Mouse (Mus musculus) neural tube, embryonic 13.5 days (tissue): Measurements from ENCODE around the gene Olfr911-ps1. TPM values are rescaled to one million over a fixed set of nuclear protein-coding genes. Genes with fewer than 3 reads are reported as not detected.

ENCODE experiments used
- ATAC-seq: fragments of 200-750 bp; cut with Nextera tagmentation; 2 replicates; pipeline ENCODE4 v1.8.0; 2017; ENCODE audit warnings: low read depth, mild to moderate bottlenecking, moderate TSS enrichment, moderate library complexity
- H3K27ac ChIP-seq: fragments of 300-500 bp; sonication (generic); replicated peaks from 2 replicates; pipeline ENCODE4 v1.5.1; 2015; ENCODE audit warnings: moderate library complexity, mild to moderate bottlenecking, inconsistent platforms
- H3K27me3 ChIP-seq: fragments of 300-500 bp; sonication (generic); 2 replicates; pipeline ENCODE4 v1.6.1; 2015; ENCODE audit warnings: mild to moderate bottlenecking, inconsistent platforms
- H3K36me3 ChIP-seq: fragments of 300-500 bp; sonication (generic); 2 replicates; pipeline ENCODE4 v1.6.1; 2015; ENCODE audit warnings: mild to moderate bottlenecking, inconsistent platforms
- H3K4me1 ChIP-seq: fragments of 300-500 bp; sonication (generic); replicated peaks from 2 replicates; pipeline ENCODE4 v1.6.1; 2015; ENCODE audit warnings: inconsistent platforms
- H3K4me2 ChIP-seq: fragments of 300-500 bp; sonication (generic); 2 replicates; pipeline ENCODE4 v1.6.1; 2015; ENCODE audit warnings: inconsistent platforms, mild to moderate bottlenecking, moderate library complexity
- H3K4me3 ChIP-seq: fragments of 300-500 bp; sonication (generic); 2 replicates; pipeline ENCODE4 v1.5.1; 2015; ENCODE audit warnings: mild to moderate bottlenecking, inconsistent platforms
- H3K9ac ChIP-seq: fragments of 300-500 bp; sonication (generic); 2 replicates; pipeline ENCODE4 v1.6.1; 2015; ENCODE audit warnings: moderate library complexity, mild to moderate bottlenecking, inconsistent platforms
- H3K9me3 ChIP-seq: fragments of 300-500 bp; sonication (generic); 2 replicates; pipeline ENCODE4 v1.6.1; 2016; ENCODE audit warnings: inconsistent platforms
- WGBS: fragments of 180-500 bp; shearing (Covaris S2); methylation state at CpG from one replicate; pipeline ENCODE4 v1.1.7; 2015; 5-methylcytosine and 5-hydroxymethylcytosine counted together
- polyA plus RNA-seq: library from polyadenylated mRNA; unstranded; fragments of >200 nt; fragmentation: Nextera tagmentation; extraction: Ambion mirVana; gene quantifications from 2 replicates; pipeline ENCODE4 v1.2.1, GENCODE M21; 2015

Gene Olfr911-ps1
- not detected in 2 replicates for polyA plus RNA-seq

DNA sequence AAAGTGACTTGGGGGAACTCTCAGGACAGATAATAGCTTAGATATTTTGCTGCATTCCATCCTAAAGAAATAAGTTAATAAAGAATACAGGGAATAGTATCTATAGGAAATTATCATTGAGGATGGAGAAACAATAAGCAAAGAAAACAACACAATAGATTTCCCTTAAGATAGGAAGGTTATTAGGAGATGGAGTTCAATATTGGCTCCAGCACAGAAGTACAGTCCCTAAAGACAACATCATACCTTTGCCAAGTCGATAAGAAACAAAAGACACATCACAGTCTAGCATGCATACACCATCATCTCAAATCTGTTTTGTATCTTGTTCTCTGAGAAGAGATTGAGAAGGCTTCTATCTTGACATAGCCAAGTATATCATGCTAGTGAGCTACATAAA lies at the start of gene Olfr911-ps1:
Olfr911-ps1 (plus strand) TSS at position 301 of the 400 bp plus-strand sequence.
- Histone ChIP-seq H3K4me1 (no peaks in the 10 kb centered on the region), H3K27me3 (no peaks in the 10 kb centered on the region), H3K9me3 (no peaks in the 10 kb centered on the region), H3K36me3 (no peaks in the 10 kb centered on the region), H3K4me2 (no peak within 1 kb of the TSS), H3K27ac (no peak within 1 kb of the TSS), H3K4me3 (no peak within 1 kb of the TSS), H3K9ac (no peak within 1 kb of the TSS)
- 81% methylated on average over 1 of the region's 1 CpGs for WGBS
- no peak for ATAC-seq

DNA sequence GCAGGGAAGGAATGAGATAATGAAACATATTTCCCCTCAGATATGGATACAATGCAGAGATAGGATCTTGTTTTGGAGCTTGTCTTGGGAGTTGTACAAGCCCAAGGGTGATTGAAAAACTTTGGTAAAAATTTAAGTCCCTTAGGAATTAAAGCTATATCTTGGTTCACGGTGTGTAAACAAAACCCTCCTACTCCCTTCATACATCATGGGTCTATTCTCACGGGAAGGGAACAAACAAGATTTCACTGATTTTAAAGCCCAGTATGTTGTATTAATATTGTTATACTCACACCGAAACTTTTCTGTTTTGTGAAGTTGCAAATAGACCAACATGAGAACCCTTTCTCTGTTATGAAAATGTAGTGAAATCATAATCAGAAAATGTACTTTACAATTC lies 34.6 kb upstream of the Olfr911-ps1 start, which contains the start of gene Olfr906:
Olfr906 (plus strand) TSS at position 301 of the 400 bp plus-strand sequence.
- H3K27me3 ChIP-seq = no peaks in the 10 kb centered on the region

DNA sequence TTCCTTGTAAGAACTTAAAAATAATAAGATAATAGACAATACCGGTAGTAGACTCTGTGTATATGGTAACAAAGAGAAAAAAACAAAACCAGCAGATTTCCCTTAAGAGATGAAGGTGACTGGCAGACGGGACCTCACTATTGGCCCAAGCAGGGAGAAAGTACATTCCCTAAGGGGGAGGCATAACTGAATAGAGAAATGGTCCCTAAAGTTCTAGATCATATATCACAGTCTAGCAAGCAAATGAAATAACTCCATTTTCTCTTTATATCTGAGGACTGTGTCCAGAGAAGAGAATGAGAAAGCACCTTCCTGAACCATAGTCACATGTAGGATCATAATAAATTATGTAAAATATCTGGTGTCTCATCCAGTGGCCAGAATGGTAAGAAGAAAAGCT lies 25.9 kb upstream of the Olfr911-ps1 start, which contains the start of gene Olfr907:
Olfr907 (plus strand) TSS at position 301 of the 400 bp plus-strand sequence.
- Histone ChIP-seq H3K36me3 (no peaks in the 10 kb centered on the region), H3K4me2 (no peak within 1 kb of the TSS), H3K9ac (no peak within 1 kb of the TSS), H3K4me1 (no peaks in the 10 kb centered on the region), H3K4me3 (no peak within 1 kb of the TSS), H3K9me3 (no peaks in the 10 kb centered on the region), H3K27ac (no peak within 1 kb of the TSS), H3K27me3 (no peaks in the 10 kb centered on the region)
- WGBS = 86% methylated on average over 2 of the region's 2 CpGs
- no peak for ATAC-seq

More for the DNA sequence above, 34.6 kb upstream of the Olfr911-ps1 start, which contains the start of gene Olfr906:
- Histone ChIP-seq H3K36me3 (no peaks in the 10 kb centered on the region), H3K27ac (no peak within 1 kb of the TSS), H3K4me2 (no peak within 1 kb of the TSS), H3K4me3 (no peak within 1 kb of the TSS), H3K9ac (no peak within 1 kb of the TSS), H3K4me1 (no peaks in the 10 kb centered on the region), H3K9me3 (no peaks in the 10 kb centered on the region)
- ATAC-seq = no peak
- 92% methylated on average over 3 of the region's 3 CpGs for WGBS

DNA sequence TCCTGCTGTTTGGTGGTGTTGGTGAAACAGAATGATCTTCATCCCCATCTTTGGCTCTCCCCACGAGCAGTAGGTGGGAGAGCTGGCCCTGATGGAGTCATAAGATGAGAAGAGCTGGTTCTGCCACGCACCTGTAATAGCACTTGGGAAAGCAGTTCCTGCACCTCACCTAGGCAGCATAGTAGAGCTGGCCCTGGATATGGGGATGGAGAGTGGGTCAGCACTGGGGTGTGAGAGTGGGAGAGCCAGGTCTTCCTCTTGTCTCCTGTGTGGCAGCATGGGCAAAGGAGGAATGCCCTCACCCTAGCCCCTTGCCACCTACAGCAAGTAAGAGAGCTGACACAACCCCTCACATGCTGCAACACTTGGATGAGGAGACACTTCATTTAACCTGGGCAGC lies 9.0 kb upstream of the Olfr911-ps1 start:
- H3K4me3 ChIP-seq = no peak overlapping the region
- no peak overlapping the region for H3K9ac ChIP-seq
- no peak overlapping the region for H3K27ac ChIP-seq
- 68% methylated on average over 2 of the region's 2 CpGs for WGBS
- no peaks in the 10 kb centered on the region for H3K36me3 ChIP-seq
- H3K4me2 ChIP-seq = no peak overlapping the region
- no peaks in the 10 kb centered on the region for H3K9me3 ChIP-seq
- no peaks in the 10 kb centered on the region for H3K27me3 ChIP-seq
- ATAC-seq = no peak
- H3K4me1 ChIP-seq = no peaks in the 10 kb centered on the region

DNA sequence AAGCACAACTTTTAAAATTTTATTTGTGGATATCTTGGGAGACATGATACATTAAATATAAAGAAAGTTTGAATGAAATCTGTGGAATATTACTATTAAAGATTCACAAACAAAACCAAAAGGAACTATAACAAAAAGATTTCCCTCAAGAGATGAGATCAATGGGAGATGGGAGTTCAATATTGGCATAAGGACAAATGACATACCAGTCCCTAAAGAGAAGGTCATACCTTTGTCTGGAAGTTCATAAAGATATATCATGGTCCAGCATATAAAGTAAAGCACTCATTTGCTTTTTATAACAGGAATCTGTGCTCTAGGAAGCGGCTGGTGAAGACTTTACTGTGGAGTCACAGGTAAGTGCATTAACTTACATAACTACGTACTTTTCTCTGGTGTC lies 16.2 kb downstream of the Olfr911-ps1 start, which contains the start of gene Olfr910:
Olfr910 (plus strand) TSS at position 301 of the 400 bp plus-strand sequence.
- 94% methylated on average over 2 of the region's 2 CpGs for WGBS
- no peak within 1 kb of the TSS for H3K4me2 ChIP-seq
- H3K36me3 ChIP-seq = no peaks in the 10 kb centered on the region
- H3K27me3 ChIP-seq = no peaks in the 10 kb centered on the region
- H3K9ac ChIP-seq = no peak within 1 kb of the TSS
- H3K4me1 ChIP-seq = no peaks in the 10 kb centered on the region
- ATAC-seq = no peak
- no peak within 1 kb of the TSS for H3K4me3 ChIP-seq
- H3K9me3 ChIP-seq = no peaks in the 10 kb centered on the region
- no peak within 1 kb of the TSS for H3K27ac ChIP-seq

Other genes with a start within 250 kb of the Olfr911-ps1 start
- not detected in 2 replicates for gene Olfr896-ps1, start 230.5 kb upstream of the Olfr911-ps1 start, polyA plus RNA-seq
- gene Olfr25, start 192.5 kb upstream of the Olfr911-ps1 start, polyA plus RNA-seq = not detected in 2 replicates
- gene Olfr898, start 173.2 kb upstream of the Olfr911-ps1 start, polyA plus RNA-seq = not detected in 2 replicates
- not detected in 2 replicates for gene Olfr250, start 154.7 kb upstream of the Olfr911-ps1 start, polyA plus RNA-seq
- gene Olfr251, start 144.5 kb upstream of the Olfr911-ps1 start, polyA plus RNA-seq = not detected in 2 replicates
- not detected in 2 replicates for gene Olfr147, start 119.9 kb upstream of the Olfr911-ps1 start, polyA plus RNA-seq
- gene Olfr901, start 92.1 kb upstream of the Olfr911-ps1 start, polyA plus RNA-seq = not detected in 2 replicates
- not detected in 2 replicates for gene Olfr902, start 73.9 kb upstream of the Olfr911-ps1 start, polyA plus RNA-seq
- gene Olfr904, start 58.4 kb upstream of the Olfr911-ps1 start, polyA plus RNA-seq = not detected in 2 replicates
- not detected in 2 replicates for gene Olfr905, start 50.5 kb upstream of the Olfr911-ps1 start, polyA plus RNA-seq
- gene Olfr906, start 34.5 kb upstream of the Olfr911-ps1 start, polyA plus RNA-seq = not detected in 2 replicates
- not detected in 2 replicates for gene Olfr907, start 25.8 kb upstream of the Olfr911-ps1 start, polyA plus RNA-seq
- gene Olfr910, start 16.3 kb downstream of the Olfr911-ps1 start, polyA plus RNA-seq = not detected in 2 replicates
- not detected in 2 replicates for gene Olfr912, start 58.6 kb downstream of the Olfr911-ps1 start, polyA plus RNA-seq
- gene Olfr913, start 71.2 kb downstream of the Olfr911-ps1 start, polyA plus RNA-seq = not detected in 2 replicates
- not detected in 2 replicates for gene Olfr914, start 83.5 kb downstream of the Olfr911-ps1 start, polyA plus RNA-seq
- gene Olfr916, start 138.3 kb downstream of the Olfr911-ps1 start, polyA plus RNA-seq = not detected in 2 replicates
- not detected in 2 replicates for gene Olfr917, start 144.3 kb downstream of the Olfr911-ps1 start, polyA plus RNA-seq
- not detected in 2 replicates for gene Olfr918, start 153.0 kb downstream of the Olfr911-ps1 start, polyA plus RNA-seq
- not detected in 2 replicates for gene Olfr919, start 182.1 kb downstream of the Olfr911-ps1 start, polyA plus RNA-seq
- gene Vwa5a, start 196.7 kb downstream of the Olfr911-ps1 start, polyA plus RNA-seq = 9.8 and 10.0 TPM in 2 replicates
- gene Olfr920, start 230.7 kb downstream of the Olfr911-ps1 start, polyA plus RNA-seq = not detected in 2 replicates